Mouse (Mus musculus) WW6 (cell line): ENCODE measurements at regions not wholly inside any gene's neighbourhood (a gene's known extent, or its start where the extent isn't known, plus 50 kb on each side); places are given as distances from the start of the nearest gene placed in this dataset.

ENCODE experiments used
- DNase-seq: peaks from one replicate; pipeline ENCODE4 v3.0.0-alpha.2; 2013; ENCODE audit warnings: low read depth, low spot score

DNA sequence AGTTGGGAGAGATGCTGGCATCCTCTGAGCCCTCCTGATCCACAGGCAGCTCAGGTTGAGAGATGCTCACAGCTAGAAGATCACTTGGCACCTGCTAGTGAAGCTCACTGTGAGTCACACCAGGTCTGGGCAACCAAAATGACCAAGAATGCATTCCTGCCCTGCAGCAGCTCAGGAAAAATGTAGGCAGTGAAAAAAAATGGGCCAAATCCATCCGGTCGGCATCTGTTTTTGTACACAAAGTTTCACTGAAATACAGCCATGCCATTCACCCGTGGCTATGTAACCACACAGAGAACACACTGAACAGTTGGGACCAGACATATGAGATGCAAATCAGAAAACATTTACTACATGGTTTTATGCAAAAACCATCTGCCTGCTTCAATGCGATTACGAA, 135.1 kb downstream of the Tomm20 start:
- DNase-seq = no peak

DNA sequence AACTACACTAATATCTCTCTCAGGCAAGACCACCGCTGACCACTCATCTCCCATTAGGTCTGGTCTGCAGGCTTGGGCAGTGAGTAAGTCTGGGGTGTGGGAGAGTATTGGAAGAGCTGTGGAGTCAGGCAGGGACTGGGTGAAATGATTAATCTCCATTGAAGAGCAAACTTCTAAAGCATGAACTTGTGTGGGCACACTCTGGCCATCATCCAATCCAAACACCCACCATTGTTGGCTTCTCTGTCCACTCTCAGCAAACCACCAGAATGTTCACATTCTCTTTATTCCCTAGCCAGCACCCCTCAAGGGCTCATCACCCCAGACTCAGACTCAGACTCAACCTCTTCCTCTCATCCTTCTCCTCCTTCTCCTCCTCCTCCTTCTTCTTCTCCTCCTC, 136.3 kb downstream of the Tomm20 start:
- no peak for DNase-seq

DNA sequence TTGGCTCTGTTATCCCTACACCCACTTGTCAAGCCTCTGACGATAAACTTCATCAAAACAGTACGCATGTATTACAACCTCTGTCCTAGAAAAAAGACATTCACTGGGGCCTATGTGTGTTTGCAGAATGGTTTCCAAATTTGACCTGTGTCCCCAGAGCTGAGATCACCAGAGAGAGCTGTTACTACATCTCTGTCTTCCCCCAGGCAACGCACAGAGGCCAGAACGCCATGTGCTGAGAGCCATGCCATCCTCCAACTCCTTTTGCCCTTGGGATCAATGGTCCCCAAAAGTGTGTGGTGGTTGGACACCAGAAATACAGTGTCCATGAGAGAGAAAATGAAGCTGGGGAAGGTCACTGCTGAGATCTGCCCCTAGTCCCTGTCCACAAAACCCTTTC, 137.1 kb downstream of the Tomm20 start:
- no peak for DNase-seq

DNA sequence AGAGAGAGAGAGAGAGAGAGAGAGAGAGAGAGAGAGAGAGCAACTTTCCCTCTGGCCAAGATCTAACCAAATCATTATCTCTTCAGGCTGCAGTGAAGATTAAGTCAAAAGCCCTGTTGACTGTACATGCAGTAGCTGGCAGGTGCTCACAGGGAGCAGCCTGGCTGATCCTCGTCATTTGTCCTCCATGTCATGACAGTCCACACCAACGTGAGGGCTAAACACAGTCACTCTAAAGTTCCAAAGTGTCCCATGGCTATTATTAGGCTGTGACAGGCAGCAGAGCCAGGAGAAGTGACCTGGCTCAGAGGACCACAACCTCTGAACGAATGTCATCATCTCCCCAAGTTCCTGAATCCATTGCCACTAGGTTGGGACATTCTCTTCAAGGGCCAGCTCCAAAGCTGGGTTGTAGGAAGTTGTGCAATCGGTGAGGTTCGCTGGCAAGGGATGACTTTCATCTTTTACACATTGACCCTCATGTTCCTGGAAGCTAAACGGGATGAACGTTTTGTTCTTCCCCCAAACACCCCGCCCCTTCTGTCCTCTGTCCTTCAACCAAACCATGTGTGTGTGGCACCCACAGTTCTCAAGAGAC, 138.4 kb downstream of the Tomm20 start:
- no peak for DNase-seq

DNA sequence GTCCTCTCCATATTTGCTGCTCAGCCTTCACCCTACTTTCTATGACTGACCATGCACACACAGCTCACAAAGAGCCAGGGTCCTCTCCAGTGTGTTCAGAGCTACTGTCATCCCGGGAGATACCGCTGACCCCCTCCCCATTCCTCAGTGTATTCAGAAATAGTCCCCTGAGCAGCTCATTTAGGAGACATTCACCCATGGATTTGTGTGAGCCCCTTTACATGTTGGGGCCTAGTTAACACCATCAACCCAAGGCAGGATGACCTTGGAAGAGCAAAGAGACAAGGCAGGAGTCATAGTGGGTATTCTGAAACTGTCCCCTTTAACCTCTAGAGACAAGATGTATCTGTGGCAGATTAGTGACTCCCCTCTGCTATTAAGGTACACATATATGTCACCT, 139.1 kb downstream of the Tomm20 start:
- DNase-seq = no peak

DNA sequence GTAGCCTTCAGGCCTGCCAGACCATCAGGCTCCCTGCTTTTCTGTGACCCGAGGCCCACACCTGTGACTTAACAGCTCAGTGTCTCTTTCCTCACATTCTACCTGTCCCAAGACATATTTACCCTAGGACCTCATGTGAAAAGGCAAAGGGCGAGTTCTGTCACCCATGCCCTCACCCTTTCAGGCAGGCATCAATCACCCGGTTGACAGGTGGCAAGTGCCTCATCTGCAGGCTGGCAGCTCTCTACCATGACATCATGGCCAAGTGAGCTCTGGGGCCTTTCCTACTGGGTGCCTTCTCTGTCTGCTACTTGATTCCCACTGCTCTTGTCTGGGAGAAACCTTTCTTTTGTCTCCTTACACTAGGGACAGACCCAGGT, 139.5 kb downstream of the Tomm20 start:
- no peak for DNase-seq

DNA sequence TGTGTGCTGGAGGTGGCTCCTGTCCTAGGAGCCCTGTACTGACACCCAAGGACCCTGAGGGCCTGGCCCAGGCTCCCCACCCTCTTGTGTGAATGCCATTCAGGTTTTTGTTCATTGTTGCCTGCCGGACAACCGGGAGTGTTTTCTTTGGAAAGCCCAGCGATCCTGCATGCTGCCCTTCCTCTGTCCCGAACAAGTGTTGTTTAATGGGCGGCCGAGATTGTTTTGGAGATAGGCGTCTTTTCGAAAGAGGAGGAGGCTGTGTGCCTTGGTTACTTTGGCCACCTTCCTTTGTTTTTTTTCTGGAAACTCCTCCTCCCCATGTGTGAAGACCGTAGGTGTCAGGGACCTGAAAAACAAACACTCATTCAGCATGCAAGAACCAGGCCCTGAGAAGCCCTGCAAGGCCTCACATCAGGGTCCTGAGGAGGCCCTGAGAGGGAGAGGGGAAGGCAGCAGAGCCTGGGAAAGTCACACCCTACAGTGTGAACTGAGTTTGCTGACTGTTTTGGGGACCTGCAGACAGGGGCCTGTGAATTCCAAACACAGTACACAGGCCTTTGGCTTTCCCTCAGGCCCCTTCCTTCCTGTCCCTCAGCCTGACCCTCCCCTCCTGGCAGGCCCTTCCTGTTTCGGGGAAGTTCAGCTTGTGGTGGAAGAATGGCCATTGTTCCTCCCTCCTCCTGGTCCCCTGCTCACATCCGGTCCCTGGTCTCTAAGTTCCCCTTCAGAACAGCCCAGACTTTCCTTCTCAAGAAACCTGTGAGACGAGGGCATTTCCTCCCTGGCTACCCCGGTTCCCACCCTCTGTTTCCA, 140.1 kb downstream of the Tomm20 start:
- DNase-seq = no peak

DNA sequence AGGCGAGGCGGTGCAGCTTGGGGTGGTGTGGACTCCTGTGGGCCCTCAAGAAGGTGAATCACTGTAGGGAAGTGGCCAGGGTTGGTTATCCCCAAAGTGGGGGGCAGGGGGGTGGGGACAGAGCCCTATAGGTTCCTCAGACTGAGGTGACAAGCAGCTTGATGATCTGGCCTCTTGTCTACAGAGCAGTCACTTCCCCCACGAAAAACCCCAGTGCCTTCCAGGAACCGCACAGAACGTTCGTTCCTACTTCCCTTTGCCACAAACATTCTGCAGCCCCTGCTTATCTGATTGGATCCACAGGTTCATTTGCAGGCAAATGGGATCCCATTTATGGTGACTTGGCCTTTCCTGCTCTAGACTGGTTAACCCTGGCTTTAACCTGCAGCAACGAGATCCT, 141.5 kb downstream of the Tomm20 start:
- no peak for DNase-seq

DNA sequence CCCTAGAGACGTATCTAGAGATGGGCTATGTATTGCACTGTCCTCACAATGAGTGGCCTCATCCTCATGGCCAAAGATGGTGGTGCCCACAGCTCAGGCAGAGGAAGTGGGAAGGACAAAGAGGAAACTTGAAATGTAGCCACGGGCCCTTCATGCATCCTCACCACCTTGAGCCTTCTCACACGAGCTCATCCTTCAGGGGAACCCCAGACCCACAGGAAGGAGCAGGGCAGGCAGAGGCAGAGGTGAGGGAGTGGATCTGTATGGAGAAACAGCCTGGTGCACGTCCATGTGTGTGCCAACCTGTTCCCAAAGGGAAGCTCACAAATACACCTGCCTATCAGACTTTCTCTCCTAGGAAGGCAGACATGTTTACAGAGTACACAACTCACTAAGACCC, 143.0 kb downstream of the Tomm20 start:
- no peak for DNase-seq

DNA sequence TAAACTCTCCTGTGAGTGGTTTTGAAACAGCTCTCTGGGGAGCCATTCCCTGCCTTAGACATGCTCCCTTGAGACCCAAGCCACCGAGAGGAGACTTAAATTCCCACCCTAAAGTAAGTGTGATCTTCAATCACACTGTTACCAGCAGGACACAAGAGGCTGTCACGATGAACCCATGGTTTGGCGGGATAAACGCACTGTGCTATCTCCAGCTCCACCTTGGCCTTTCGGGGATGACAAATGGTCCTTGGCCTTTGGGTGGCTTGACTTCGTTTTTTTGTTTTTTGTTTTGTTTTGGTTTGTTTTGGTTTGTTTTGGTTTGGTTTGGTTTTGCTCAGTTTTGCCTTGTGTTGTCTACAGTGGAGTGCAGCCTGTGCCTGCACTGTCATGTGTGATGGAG, 144.7 kb downstream of the Tomm20 start:
- DNase-seq = no peak

DNA sequence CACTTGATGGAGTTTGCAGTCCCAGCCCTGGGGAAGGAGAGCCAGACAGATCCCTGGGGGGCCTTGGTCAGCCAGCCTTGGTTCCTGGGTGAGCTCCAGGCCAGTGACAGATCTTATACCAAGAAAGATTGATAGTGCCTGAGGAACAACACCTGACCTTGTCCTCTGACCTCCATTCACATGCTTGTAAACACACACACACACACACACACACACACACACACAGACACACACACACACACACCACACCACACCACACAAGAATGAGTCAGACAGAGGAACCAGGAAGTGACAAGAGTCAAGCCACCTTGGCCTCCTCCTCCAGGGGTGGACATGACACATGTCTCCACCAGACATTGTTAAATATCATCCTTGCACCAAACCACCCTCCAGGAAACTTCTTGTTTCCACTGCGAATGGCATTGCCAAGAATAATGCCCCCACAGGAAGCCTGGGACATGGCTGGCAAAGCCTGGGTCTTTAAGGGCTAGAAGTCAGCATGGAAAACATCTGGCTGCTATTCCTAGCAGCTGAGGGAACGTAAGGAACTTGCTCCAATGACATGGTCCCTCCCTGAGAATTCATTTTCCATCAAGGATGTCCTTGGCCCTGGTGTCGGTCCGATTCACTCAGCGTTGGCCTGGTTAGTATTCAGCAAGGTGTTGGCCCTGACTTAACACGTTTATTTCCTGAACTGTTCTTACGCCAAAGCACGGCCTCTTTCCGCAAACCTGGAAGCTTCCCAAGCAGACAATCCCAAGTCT, 147.9 kb downstream of the Tomm20 start:
- DNase-seq = no peak

DNA sequence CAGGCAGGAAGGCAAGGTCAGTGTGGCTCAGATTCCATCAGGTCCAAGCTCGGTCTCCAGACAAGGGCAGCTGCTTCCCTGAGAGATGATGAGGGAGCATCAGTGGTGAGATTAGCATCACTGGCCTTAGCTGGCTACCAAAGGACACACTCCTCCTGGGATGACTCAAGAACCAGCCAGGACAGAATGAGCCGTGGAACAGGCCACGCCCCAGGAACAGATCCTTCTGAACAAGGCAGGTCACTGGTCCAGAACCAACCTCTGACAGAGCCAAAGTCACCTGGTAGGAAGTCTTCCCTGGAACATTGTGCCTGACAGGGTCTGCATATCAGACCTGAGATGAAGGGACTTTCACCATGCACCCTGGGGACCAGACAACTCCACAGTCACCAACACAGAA, 152.0 kb downstream of the Tomm20 start:
- no peak for DNase-seq

DNA sequence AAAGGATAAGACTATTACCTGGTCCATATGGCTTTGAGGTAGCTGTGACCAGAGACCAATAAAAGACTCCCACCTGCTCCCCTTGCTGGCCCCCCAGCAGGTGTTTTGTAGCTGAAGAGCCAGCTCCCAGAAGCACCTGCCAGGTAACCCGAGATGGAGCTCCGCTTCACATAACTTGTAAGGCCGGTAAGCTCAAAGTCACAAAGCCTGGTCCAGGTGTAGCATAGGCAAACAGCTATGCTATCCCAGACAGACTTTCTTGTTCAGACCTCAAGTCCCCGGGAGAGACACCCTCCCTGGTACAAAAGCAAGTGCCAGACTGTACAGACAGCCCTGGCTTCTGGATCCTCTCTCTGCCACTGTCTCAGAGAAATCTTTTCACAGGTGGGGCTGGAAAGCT, 154.6 kb downstream of the Tomm20 start:
- DNase-seq = no peak

DNA sequence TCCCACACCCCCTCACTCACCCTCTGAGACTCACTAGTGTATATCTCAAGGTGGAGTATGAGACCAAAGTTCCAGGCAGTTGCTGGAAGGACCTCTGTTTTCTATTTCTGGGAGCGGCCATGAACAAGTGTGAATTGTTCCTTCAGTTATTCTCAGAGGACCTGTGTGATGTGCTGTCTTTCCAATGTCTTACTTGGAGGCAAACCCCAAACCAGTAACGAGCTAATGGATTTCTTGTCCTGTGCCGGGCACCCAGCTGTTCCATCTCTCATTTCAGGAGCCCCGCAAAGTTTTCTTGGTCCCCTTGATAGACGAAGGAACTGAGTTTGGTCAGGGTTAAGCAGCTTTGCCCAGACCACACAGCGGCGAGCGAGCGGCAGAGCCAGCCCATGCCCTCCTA, 155.4 kb downstream of the Tomm20 start:
- no peak for DNase-seq

DNA sequence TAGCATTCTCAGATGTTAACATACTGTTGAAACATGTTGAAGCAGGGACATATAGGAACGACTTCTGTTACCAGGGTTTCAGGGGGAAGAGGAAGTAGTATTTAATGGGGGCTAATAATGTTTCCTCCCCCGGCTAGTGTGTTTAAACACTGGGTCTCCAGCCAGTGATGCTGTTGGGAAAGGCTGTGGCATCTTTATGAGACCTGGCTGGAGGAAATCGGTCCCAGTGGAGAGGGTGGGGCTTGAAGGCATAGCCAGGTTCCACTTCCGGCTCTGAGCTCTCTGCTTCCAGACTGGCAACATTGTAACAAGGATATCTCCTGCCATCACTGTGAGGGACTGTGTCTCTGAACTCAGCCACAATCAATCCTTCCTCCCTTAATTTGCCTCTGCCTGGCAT, 156.6 kb downstream of the Tomm20 start:
- DNase-seq = no peak

DNA sequence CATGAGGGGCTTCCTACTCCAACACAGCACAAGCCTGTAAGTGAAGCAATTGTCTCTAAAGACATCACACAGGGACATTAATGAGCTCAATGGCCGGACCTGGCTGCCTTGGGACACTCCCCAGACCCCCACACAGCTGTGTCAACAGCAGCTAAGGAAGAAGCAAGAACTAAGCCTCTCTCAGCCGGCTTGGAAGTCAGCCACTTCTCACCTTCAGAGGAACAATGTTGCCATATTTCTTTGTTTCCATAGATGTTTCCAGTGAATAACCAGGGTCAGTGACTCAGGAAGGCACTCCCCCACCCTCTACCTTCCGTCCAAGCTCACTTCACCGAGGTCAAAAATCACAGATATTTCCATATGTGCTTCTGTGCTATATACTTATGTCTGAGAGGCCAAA, 157.0 kb downstream of the Tomm20 start:
- no peak for DNase-seq

DNA sequence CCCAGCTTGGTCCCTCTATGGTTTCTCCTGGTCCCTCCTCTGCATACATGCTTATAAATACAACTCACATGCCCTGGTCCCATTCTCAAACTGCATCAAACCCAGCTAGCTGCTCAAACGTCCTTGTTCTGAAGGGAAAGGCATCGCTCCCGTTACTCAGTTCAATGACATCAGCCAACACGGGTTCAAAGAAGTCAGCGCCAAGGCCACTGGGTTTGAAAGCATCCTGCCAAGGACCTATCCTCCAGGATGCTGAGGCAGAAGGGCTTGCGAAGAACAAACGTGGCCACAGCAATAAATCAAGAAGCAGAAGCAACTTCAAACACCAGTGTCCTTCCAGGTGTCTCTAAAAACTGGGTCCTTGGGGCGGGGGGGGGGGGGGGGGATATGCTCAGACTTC, 158.2 kb downstream of the Tomm20 start:
- DNase-seq = no peak

DNA sequence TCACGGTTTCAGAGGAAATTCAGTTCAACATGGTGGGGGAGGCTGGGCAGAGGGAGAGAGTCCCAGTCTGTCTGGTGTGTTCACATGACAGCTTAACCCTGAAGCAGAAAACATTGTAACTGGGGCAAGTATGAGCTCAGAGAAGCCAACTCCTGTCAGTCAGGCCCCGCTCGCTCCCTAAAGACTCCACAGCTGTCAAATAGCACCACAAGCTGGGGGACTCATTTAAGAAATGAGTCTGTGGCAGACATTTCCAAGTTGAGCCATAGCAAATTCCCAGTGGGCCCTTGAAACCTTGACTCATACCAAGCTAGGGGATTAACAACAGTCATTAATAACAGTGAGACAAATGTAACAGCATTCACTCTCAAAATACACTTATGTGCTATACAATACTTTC, 160.4 kb downstream of the Tomm20 start:
- no peak for DNase-seq

DNA sequence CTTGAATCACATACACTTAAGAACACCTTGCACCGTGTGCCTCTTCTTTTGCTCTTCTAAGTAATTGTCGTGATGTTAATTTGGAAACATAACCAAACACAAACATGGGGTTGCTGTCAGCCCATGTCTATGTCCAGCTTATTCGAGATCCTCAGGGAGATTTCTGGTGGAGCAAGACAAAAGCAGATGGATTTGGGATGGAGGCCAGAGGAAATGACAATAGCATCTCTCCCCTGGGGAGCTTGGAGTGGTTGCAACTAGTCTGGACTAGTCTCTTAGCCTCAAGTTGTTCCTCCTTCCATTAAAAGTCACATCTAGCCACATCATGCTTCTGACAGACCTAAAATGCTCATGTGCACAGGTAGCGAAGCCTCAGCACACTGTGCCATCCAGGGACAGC, 161.0 kb downstream of the Tomm20 start:
- DNase-seq = no peak

DNA sequence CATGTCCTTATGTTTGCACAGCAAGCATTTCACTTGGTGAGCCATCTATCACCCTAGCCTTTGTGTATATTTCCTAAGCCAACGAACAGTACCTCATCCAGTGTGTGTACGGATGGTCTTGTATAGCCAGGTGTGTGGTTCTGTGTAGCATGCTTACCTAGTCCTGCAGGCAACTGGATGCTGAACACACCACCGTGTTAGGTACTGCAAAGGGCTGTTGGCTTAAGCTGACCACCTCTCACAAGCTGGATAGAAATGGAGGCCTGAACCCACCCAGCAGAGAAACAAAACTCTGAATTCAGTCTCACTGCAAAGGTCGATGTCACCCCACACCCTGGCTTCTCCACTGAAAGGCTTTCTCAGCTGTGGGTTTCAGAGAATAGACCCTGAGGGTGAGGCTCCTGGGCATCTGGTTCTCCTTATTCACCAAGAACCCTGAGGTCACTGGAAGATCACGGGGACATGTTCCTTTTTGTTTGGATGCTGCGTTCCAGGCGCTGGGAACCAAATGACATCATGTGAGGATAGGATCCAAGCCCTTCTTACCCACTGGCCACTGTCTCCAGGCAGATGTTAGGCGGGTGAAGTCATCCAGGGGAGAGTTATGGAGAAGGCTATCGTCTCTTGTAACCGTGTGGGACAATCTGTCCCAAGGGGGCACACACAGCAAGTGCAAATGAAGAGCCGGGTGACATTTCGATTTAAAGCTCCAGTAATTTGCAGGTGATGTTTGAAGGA, 161.8 kb downstream of the Tomm20 start:
- DNase-seq = no peak

DNA sequence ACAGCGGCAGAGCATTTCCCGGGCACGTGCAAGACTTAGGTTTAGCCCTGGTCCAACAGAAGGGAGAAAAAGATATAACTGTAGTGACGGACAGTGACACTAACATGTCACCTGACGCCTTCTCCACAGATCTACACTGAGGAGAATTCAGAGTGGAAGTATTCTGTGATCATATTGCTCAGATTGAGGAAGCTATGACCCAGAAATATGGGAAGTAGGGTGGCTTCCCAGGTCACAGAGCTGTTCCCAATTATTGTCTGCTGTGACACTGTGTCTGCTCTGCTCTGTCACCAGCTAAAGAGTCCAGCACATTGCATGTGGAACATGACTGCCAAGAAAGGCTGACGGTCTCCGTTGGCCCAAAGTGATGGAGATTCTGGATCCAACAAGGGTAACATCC, 167.0 kb downstream of the Tomm20 start:
- no peak for DNase-seq

DNA sequence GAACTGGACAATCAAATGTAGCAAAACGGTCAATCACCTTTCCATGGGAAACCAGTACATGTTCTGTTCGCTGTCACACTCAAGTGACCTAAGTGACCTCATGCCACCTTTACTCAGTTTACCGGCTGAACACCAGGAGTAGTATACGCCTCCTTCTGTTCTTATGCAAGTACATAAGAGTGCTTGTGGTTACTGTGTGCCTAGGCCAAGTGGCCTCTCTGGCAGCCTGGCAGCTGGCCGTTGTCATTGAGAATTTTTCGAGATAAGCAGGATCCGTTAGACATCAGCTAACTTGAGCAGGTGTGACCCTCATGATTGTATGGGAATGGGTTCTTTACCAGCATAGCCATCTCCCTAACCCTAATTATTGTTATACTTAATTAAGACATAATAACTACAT, 167.5 kb downstream of the Tomm20 start:
- DNase-seq = no peak
